Mouse (Mus musculus): ENCODE measurements at regions not wholly inside any gene's neighbourhood (a gene's known extent, or its start where the extent isn't known, plus 50 kb on each side); places are given as distances from the start of the nearest gene placed in this dataset.
A peak's percentile ranks its signal among the peaks of the same experiment; 100 is the strongest.
"Not testable (repeated sequence)": the region's sequence is repeated elsewhere in the genome, so short reads cannot be mapped to it uniquely, and the experiment has no call there.

DNA sequence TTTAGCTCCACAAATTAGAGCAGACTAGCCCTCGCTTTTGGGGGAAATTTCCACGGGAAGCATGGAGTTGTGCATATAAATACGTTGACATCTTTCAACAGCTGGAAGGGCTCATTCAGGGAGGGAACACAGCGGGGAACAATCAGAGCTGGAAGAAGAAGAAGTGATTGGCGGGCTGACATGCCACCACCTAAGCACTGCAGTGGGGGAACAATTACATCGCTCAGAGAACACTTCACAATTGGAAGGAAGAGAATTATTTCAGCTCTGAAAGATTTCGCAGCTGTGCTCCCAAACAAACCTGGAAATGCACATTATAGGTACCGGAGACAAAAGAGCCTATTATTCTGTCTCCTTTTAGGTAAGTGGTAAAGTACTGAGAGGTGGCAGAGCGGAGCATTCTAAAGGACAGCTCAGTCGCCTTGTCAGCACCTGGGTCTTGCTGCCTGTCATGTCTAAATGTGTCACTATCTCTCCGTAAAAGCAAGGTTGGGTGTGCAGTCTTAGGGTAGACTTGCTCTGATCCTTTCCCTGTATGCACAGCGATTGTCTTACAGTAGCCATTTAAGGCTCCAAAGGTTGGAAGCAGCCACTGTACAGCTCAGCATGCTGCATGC is 223.6 kb downstream of the Unc5cl start:
- Histone ChIP-seq H3K4me2 (no peak overlapping the region), H3K36me3 (no peaks in the 10 kb centered on the region), H3K9me3 (replicated peaks) (no peaks in the 10 kb centered on the region), H3K4me3 (replicated peaks) (no peak overlapping the region), H3K27me3 (no peaks in the 10 kb centered on the region), H3K9ac (no peak overlapping the region), H3K27ac (no peak overlapping the region), H3K4me1 (no peaks in the 10 kb centered on the region)
- no peak for ATAC-seq (replicated peaks; ENCODE audit: low FRiP score)
- WGBS = 70% methylated on average over 12 of the region's 12 CpGs

DNA sequence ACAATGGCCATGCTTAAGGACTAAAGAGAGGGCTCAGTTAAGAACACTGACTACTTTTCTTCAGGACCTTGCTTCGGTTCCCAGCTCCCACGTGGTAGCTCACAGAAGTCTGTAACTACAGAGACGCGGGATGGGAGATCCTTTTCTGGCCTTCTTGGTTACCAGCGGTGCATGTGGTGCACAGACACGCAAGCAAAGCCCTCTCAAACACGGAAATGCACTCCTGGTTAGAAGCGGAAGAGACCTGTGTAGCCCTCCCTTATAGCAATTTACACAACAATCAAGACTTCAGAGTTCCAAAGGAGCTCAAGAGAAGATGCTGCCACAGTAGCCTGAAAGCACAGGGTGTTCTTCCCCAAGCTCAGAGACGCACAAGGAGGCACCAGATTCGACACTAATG is 225.6 kb downstream of the Unc5cl start:
- no peak overlapping the region for H3K4me3 ChIP-seq (replicated peaks)
- no peaks in the 10 kb centered on the region for H3K4me1 ChIP-seq
- H3K4me2 ChIP-seq = no peak overlapping the region
- H3K27ac ChIP-seq = no peak overlapping the region
- no peak for ATAC-seq (replicated peaks; ENCODE audit: low FRiP score)
- H3K36me3 ChIP-seq = no peaks in the 10 kb centered on the region
- WGBS = 86% methylated on average over 10 of the region's 10 CpGs
- H3K27me3 ChIP-seq = no peaks in the 10 kb centered on the region
- H3K9me3 ChIP-seq (replicated peaks) = no peaks in the 10 kb centered on the region
- H3K9ac ChIP-seq = no peak overlapping the region

GRCm38 (mm10) chr17:48688944-48689343 is 234.2 kb downstream of the Unc5cl start:
- H3K9me3 ChIP-seq (replicated peaks) = no peaks in the 10 kb centered on the region
- H3K4me2 ChIP-seq = no peak overlapping the region

DNA sequence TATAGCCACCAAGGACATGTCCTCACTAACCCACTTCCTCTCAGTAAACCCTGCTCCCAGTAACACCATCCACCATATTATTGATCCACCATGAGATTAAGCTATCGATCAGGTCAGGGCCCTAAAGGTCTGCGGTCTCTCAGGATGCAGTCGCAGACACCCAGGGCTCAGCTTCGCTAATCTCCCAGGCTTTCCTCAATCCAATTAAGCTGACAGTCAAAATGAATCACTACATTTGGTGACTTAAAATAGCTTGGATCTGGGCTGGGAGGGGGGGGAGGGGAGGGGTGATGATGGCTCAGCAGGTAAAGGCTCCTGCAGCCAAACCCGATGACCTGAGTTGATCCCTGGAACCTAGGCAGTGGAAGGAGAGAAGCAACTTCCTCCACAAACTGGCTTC is 233.7 kb upstream of the Lrfn2 start:
- WGBS = 91% methylated on average over 5 of the region's 5 CpGs
- ATAC-seq (replicated peaks; ENCODE audit: low FRiP score) = no peak

More at GRCm38 (mm10) chr17:48688944-48689343, 234.2 kb downstream of the Unc5cl start:
- H3K4me3 ChIP-seq (replicated peaks) = no peak overlapping the region
- ATAC-seq (replicated peaks; ENCODE audit: low FRiP score) = no peak
- no peaks in the 10 kb centered on the region for H3K27me3 ChIP-seq
- no peak overlapping the region for H3K27ac ChIP-seq
- 73% methylated on average over 2 of the region's 2 CpGs for WGBS
- no peak overlapping the region for H3K9ac ChIP-seq
- H3K36me3 ChIP-seq = no peaks in the 10 kb centered on the region
- H3K4me1 ChIP-seq = no peaks in the 10 kb centered on the region

DNA sequence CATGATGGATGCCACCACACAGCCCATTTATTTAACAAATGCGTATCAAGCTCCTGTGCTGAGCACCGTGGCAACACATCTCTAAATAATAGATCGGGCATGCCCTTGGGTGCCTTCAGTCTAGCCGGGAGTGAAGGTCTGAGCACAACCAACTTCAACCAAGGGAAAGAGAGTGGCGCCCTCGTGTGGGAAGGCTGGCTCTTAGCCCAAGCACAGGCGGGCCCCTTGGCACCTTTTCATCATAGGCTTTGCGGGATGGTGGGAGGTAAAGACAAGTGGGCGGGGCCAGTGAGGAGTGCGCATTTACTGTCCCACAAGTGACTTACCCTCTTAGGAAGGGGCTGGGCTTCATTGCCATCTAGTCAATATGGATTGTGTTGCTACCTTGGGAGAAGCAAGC is 231.6 kb upstream of the Lrfn2 start:
- Histone ChIP-seq H3K4me1 (no peaks in the 10 kb centered on the region), H3K4me3 (replicated peaks) (no peak overlapping the region), H3K36me3 (no peaks in the 10 kb centered on the region), H3K4me2 (no peak overlapping the region), H3K27me3 (no peaks in the 10 kb centered on the region), H3K27ac (no peak overlapping the region), H3K9ac (no peak overlapping the region), H3K9me3 (replicated peaks) (no peaks in the 10 kb centered on the region)
- WGBS = 19% methylated on average over 10 of the region's 10 CpGs
- no peak for ATAC-seq (replicated peaks; ENCODE audit: low FRiP score)

More for the DNA sequence above, 233.7 kb upstream of the Lrfn2 start:
- Histone ChIP-seq H3K27me3 (no peaks in the 10 kb centered on the region), H3K27ac (no peak overlapping the region), H3K36me3 (no peaks in the 10 kb centered on the region), H3K9me3 (replicated peaks) (no peaks in the 10 kb centered on the region), H3K9ac (no peak overlapping the region), H3K4me1 (no peaks in the 10 kb centered on the region), H3K4me3 (replicated peaks) (no peak overlapping the region), H3K4me2 (no peak overlapping the region)

GRCm38 (mm10) chr17:48720506-48720905 is 211.7 kb upstream of the Lrfn2 start:
- H3K36me3 ChIP-seq = no peaks in the 10 kb centered on the region
- no peak overlapping the region for H3K4me2 ChIP-seq
- ATAC-seq (replicated peaks; ENCODE audit: low FRiP score) = no peak
- 70% methylated on average over 4 of the region's 4 CpGs for WGBS
- H3K9me3 ChIP-seq (replicated peaks) = no peaks in the 10 kb centered on the region
- no peaks in the 10 kb centered on the region for H3K4me1 ChIP-seq
- H3K27me3 ChIP-seq = no peaks in the 10 kb centered on the region
- H3K9ac ChIP-seq = no peak overlapping the region
- H3K4me3 ChIP-seq (replicated peaks) = no peak overlapping the region
- H3K27ac ChIP-seq = no peak overlapping the region

DNA sequence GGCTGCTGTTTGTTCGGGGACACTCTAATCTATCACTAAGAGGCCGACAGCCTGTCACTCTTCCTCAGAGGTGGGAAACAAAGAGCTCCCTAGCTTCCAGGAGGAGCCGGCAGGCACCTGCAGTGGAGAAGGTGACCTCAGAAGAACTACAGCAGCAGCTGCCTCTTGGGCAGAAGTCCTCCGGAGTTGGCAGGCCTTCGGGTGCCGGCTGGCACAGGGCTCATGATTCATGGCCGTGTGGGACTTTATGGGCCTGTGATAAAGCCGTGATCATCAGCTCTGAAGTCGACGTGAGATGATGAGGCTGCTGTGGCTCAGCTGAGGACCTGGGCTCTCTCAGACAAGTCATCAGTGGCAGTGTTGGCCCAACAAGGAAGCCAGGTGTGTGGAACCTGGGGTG is 208.9 kb upstream of the Lrfn2 start:
- H3K9ac ChIP-seq = no peak overlapping the region
- H3K27ac ChIP-seq = no peak overlapping the region
- no peaks in the 10 kb centered on the region for H3K36me3 ChIP-seq
- no peak for ATAC-seq (replicated peaks; ENCODE audit: low FRiP score)
- no peak overlapping the region for H3K4me2 ChIP-seq
- no peak overlapping the region for H3K4me3 ChIP-seq (replicated peaks)
- H3K4me1 ChIP-seq = no peaks in the 10 kb centered on the region
- 75% methylated on average over 10 of the region's 10 CpGs for WGBS
- no peaks in the 10 kb centered on the region for H3K9me3 ChIP-seq (replicated peaks)
- no peaks in the 10 kb centered on the region for H3K27me3 ChIP-seq

GRCm38 (mm10) chr17:48724513-48725112 is 207.6 kb upstream of the Lrfn2 start:
- H3K27me3 ChIP-seq = no peaks in the 10 kb centered on the region
- no peak overlapping the region for H3K9ac ChIP-seq
- no peaks in the 10 kb centered on the region for H3K9me3 ChIP-seq (replicated peaks)
- WGBS = 83% methylated on average over 11 of the region's 11 CpGs
- H3K4me3 ChIP-seq (replicated peaks) = no peak overlapping the region
- H3K4me2 ChIP-seq = no peak overlapping the region
- H3K27ac ChIP-seq = no peak overlapping the region
- H3K4me1 ChIP-seq = no peaks in the 10 kb centered on the region
- ATAC-seq (replicated peaks; ENCODE audit: low FRiP score) = no peak
- no peaks in the 10 kb centered on the region for H3K36me3 ChIP-seq

DNA sequence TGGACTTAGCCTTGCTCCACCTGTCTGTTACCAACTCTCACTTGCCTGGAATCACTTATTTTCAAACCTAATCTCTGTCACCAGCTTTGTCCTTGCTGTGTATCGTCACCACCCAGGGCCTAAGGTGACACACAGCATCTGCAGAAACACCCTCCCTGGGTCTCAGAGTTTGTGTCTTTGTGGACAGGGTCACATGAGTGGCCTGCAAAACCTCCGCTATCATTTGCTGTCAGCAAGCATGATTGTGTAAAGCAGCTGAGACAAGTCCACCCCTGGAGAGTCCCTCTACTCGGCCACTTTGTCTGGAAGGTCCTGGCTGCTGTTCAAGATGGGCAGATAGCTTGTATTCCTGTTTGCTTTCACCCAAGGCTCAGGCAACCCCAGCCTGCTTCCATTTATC is 205.7 kb upstream of the Lrfn2 start:
- Histone ChIP-seq H3K4me2 (no peak overlapping the region), H3K4me1 (no peaks in the 10 kb centered on the region), H3K9me3 (replicated peaks) (no peaks in the 10 kb centered on the region), H3K27ac (no peak overlapping the region), H3K9ac (no peak overlapping the region), H3K4me3 (replicated peaks) (no peak overlapping the region), H3K36me3 (no peaks in the 10 kb centered on the region), H3K27me3 (no peaks in the 10 kb centered on the region)
- 73% methylated on average over 3 of the region's 3 CpGs for WGBS
- no peak for ATAC-seq (replicated peaks; ENCODE audit: low FRiP score)

GRCm38 (mm10) chr17:48733801-48734200 is 198.4 kb upstream of the Lrfn2 start:
- WGBS = 31% methylated on average over 9 of the region's 9 CpGs
- Histone ChIP-seq H3K36me3 (no peaks in the 10 kb centered on the region), H3K27ac (no peak overlapping the region), H3K9me3 (replicated peaks) (no peaks in the 10 kb centered on the region), H3K4me2 (no peak overlapping the region), H3K9ac (no peak overlapping the region), H3K4me1 (0 out of 2 replicates have a peak, but pooled peaks cover under 1% of the 10 kb centered on the region), H3K27me3 (no peaks in the 10 kb centered on the region), H3K4me3 (replicated peaks) (no peak overlapping the region)
- ATAC-seq (replicated peaks; ENCODE audit: low FRiP score) = 0 out of 2 replicates have a peak, but pooled peaks have one; percentile 36

DNA sequence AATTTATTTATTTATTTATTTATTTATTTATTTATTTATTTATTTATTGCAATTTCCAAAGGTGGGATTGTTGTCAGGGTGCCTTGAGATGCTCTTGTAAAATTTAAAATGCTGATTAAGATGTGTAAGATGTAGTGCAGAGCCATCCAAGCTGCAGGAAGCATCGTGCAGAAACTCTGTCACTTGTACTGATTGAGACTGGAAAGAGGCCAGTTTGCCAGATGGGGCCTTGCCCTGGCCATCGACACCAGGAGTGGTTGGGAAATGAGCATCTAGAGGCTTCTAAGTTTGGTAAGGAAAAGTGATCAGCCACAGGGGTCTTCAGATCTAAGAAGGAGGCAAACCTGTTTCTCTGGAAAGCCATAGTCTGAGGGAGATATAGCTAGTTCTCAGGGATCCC is 195.0 kb upstream of the Lrfn2 start:
- not testable (repeated sequence) for H3K4me2 ChIP-seq; H3K36me3 ChIP-seq; H3K9ac ChIP-seq; H3K4me3 ChIP-seq (replicated peaks); H3K9me3 ChIP-seq (replicated peaks); H3K4me1 ChIP-seq; H3K27me3 ChIP-seq; H3K27ac ChIP-seq; ATAC-seq (replicated peaks; ENCODE audit: low FRiP score)
- 74% methylated on average over 2 of the region's 2 CpGs for WGBS

DNA sequence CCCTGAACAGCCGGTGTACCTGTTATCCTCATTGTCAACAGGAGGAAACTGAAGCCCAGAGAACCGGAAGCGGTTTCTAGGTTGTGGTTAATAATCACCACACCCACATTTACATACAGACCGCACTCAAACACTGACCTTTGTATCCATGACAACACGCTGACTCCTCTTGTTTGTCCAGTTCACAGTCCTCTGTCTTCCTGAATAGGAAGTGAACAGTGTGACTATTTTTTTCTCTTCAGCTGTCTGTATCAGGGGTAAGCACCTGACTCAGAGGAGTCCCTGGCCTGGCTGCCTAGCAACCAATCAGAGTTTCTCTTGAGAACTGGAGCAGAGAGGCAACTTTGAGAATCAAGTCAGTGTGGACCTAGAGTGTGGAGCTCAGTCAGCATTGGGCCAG is 193.5 kb upstream of the Lrfn2 start:
- Histone ChIP-seq H3K36me3 (no peaks in the 10 kb centered on the region), H3K4me3 (replicated peaks) (no peak overlapping the region), H3K4me1 (0 out of 2 replicates have a peak, but pooled peaks cover 2% of the 10 kb centered on the region), H3K9ac (no peak overlapping the region), H3K4me2 (no peak overlapping the region), H3K27ac (no peak overlapping the region), H3K27me3 (no peaks in the 10 kb centered on the region), H3K9me3 (replicated peaks) (0 out of 2 replicates have a peak, but pooled peaks cover 3% of the 10 kb centered on the region)
- WGBS = 87% methylated on average over 5 of the region's 5 CpGs
- ATAC-seq (replicated peaks; ENCODE audit: low FRiP score) = peak; percentile 54
